8 mouse cellular contexts compared by ENCODE assay signal in the genomic region with DNA sequence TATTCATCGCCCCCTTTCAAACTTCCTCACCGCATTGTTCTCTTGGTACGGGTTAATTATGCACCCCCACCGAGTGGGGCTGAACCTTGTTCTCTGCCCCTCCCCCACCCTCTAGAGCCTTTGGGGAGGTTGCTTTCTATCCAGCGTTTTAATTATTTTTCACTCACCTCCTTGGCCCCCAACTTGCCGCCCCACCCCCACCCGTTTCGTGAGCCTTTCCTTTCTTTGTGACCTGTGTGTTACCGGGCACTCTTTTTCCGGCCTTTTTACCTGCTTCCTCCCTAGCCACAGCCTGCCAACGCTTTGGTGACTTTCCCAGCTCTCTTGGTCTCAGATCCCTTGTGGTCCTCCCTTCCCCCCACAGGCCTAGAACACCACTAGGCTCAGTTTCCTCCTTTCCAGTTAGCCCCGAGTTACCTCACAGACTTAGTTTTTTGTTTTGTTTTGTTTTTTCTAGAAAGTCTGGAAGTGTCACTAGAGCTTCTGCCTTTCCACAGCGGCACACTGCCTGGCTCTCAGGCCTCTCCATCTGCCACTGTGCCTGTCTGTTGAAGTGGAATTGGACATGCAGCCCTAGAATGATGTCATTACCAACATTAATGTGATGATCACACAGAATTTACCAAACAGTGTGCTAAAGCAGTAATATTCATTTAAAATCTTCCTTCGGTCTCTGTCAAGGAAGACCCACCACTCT. TPM values are rescaled to one million over a fixed set of nuclear protein-coding genes. Genes with fewer than 3 reads are reported as not detected.
DNase-seq lines count a peak whose midpoint lies in the region; ATAC-seq lines count a peak whose summit lies in the region.

No protein-coding gene starts in this region.

- DNase-seq in heart, adult 11 months, result peak; percentile 90
- DNase-seq in heart, postnatal 36 days, result no peak
- DNase-seq in midbrain, embryonic 14.5 days, result peak; percentile 61
- no peak for DNase-seq in spleen, postnatal 36 days (ENCODE audit: low spot score in 2 of 2)
- no peak for DNase-seq in lung, adult 18-20 months
- no peak for DNase-seq in adrenal gland, postnatal 36 days

- H3K4me2 ChIP-seq in forebrain, embryonic 12.5 days, result peak overlapping the region; percentile 81
- H3K4me2 ChIP-seq in kidney, embryonic 14.5 days (replicated peaks; ENCODE audit: low read depth, low read length), result peak overlapping the region; percentile 87
- peak overlapping the region; percentile 99 for H3K4me2 ChIP-seq in midbrain, embryonic 14.5 days (ENCODE audit: low read length)

- peak overlapping the region; percentile 88 for H3K9ac ChIP-seq in forebrain, embryonic 12.5 days
- peak overlapping the region; percentile 65; the same call in 1 of the 2 replicates for H3K9ac ChIP-seq in kidney, embryonic 14.5 days (ENCODE audit: low read depth, low read length)
- no peak overlapping the region; the same call in 1 of the 2 replicates for H3K9ac ChIP-seq in midbrain, embryonic 14.5 days (replicated peaks; ENCODE audit: low read length)

- H3K9me3 ChIP-seq in forebrain, embryonic 12.5 days, result no peaks in the 10 kb centered on the region
- H3K9me3 ChIP-seq in kidney, embryonic 14.5 days (ENCODE audit: control insufficient read depth, low read length), result no peaks in the 10 kb centered on the region
- H3K9me3 ChIP-seq in midbrain, embryonic 14.5 days (ENCODE audit: control insufficient read depth, low read length), result no peaks in the 10 kb centered on the region

- WGBS in forebrain, embryonic 12.5 days, result 5% methylated on average over 14 of the region's 14 CpGs
- 10% methylated on average over 14 of the region's 14 CpGs for WGBS in kidney, embryonic 14.5 days
- 7% methylated on average over 14 of the region's 14 CpGs for WGBS in midbrain, embryonic 14.5 days

- peaks cover 65% of the 10 kb centered on the region for H3K4me1 ChIP-seq in forebrain, embryonic 12.5 days
- H3K4me1 ChIP-seq in kidney, embryonic 14.5 days (ENCODE audit: control insufficient read depth, insufficient read depth, low read length), result peaks cover 20% of the 10 kb centered on the region
- H3K4me1 ChIP-seq in midbrain, embryonic 14.5 days (ENCODE audit: control insufficient read depth, insufficient read depth, low read length), result peaks cover 40% of the 10 kb centered on the region

- peaks cover 9% of the 10 kb centered on the region; the same call in 1 of the 2 replicates for H3K36me3 ChIP-seq in forebrain, embryonic 12.5 days (replicated peaks)
- no peaks in the 10 kb centered on the region for H3K36me3 ChIP-seq in kidney, embryonic 14.5 days (ENCODE audit: control insufficient read depth, insufficient read depth, low read length)
- no peaks in the 10 kb centered on the region for H3K36me3 ChIP-seq in midbrain, embryonic 14.5 days (ENCODE audit: control insufficient read depth, insufficient read depth, low read length)

- ATAC-seq in forebrain, embryonic 12.5 days (ENCODE audit: low FRiP score), result 0 out of 2 replicates have a peak, but pooled peaks have one; percentile 21
- no peak for ATAC-seq in kidney, embryonic 14.5 days (ENCODE audit: low FRiP score, low TSS enrichment)
- no peak for ATAC-seq in midbrain, embryonic 14.5 days (ENCODE audit: low FRiP score, low TSS enrichment)

- H3K4me3 ChIP-seq in forebrain, embryonic 12.5 days (replicated peaks), result peak overlapping the region; percentile 85
- peak overlapping the region; percentile 63 for H3K4me3 ChIP-seq in kidney, embryonic 14.5 days (ENCODE audit: low read length)
- peak overlapping the region; percentile 71 for H3K4me3 ChIP-seq in midbrain, embryonic 14.5 days (replicated peaks; ENCODE audit: low read depth, low read length)

- peak overlapping the region; percentile 92 for H3K27ac ChIP-seq in forebrain, embryonic 12.5 days
- no peak overlapping the region; the same call in 1 of the 2 replicates for H3K27ac ChIP-seq in kidney, embryonic 14.5 days (ENCODE audit: low read depth, low read length)
- H3K27ac ChIP-seq in midbrain, embryonic 14.5 days (replicated peaks; ENCODE audit: low read depth, low read length), result no peak overlapping the region

- intact Hi-C loops in heart, postnatal 36 days (cut with DNase I), result loop anchor here (2.0 to 5.0 kb wide), 4 partner anchors 39 to 109 kb away; no protein-coding TSS in a partner anchor

- no peaks in the 10 kb centered on the region for H3K27me3 ChIP-seq in forebrain, embryonic 12.5 days
- no peaks in the 10 kb centered on the region; the same call in none of the 2 replicates for H3K27me3 ChIP-seq in kidney, embryonic 14.5 days (ENCODE audit: control insufficient read depth, insufficient read depth, low read length)
- no peaks in the 10 kb centered on the region for H3K27me3 ChIP-seq in midbrain, embryonic 14.5 days (ENCODE audit: control insufficient read depth, insufficient read depth, low read length)

RNA-seq across cellular contexts. Expression of gene Spata13, which starts 2.3 kb away (rescaled TPM):
- total RNA-seq in heart, postnatal 36 days (2021), result 10 to 100 TPM; 13.5 to 16.4 TPM
- polyA plus RNA-seq in forebrain, embryonic 12.5 days (2016; fragmentation: Nextera tagmentation; extraction: Ambion mirVana), result 121 and 128 TPM in 2 replicates
- polyA plus RNA-seq in kidney, embryonic 14.5 days (2014; fragmentation: Nextera tagmentation; extraction: Ambion mirVana), result 54.1 and 65.7 TPM in 2 replicates
- 22.0 and 31.6 TPM in 2 replicates for polyA plus RNA-seq in midbrain, embryonic 14.5 days (2014; fragmentation: Nextera tagmentation; extraction: Ambion mirVana)
- 100 to 1,000 TPM; 152 to 167 TPM for total RNA-seq in adrenal gland, postnatal 36 days (2021)

Comparison
In these comparisons a context has a peak if more than half of its experiments do, and no peak if none do; other contexts are left out.
1. DNase-seq: peak in heart, adult 11 months (single experiment) and midbrain, embryonic 14.5 days (single experiment); none in heart, postnatal 36 days (0 of 2), spleen, postnatal 36 days (0 of 2), lung, adult 18-20 months (0 of 2) and adrenal gland, postnatal 36 days (0 of 2).
2. Peak in every context shown above with its lines, with median percentiles within 50 percentile points of each other: H3K4me2 ChIP-seq and H3K4me3 ChIP-seq.